Mouse (Mus musculus) erythroid progenitor cell, adult 5-6 weeks (primary cell): ENCODE data around the gene Lta. TPM values are rescaled to one million over a fixed set of nuclear protein-coding genes. Genes with fewer than 3 reads are reported as not detected.

ENCODE experiments used
- ATAC-seq: replicated peaks from 2 replicates; pipeline ENCODE4 v1.8.0; 2016; ENCODE audit warnings: moderate number of reproducible peaks, mild to moderate bottlenecking, moderate TSS enrichment, inconsistent platforms; ENCODE audit not compliant: poor library complexity, low FRiP score, severe bottlenecking
- total RNA-seq, 2 experiments: library from RNA; stranded (forward) in 1 of 2; stranded (reverse) in 1 of 2; fragments of 150-400 nt in 1 of 2; fragments of 186-747, 209-891 nt in 1 of 2; gene quantifications; 2 replicates each; pipeline versions ENCODE4 v1.2.3 to v1.2.4; 2015 to 2017; ENCODE audit warnings: low replicate concordance in 2 of 2

Gene Lta
- total RNA-seq, 2 experiments from 2014 or later = not detected

- no peak for ATAC-seq
Observed at GRCm38 (mm10) chr17:35218516-35219193, 13.5 kb upstream of the Lta start.

GRCm38 (mm10) chr17:35213071-35213470 is 7.9 kb upstream of the Lta start:
- no peak for ATAC-seq

- ATAC-seq = no peak
Observed at GRCm38 (mm10) chr17:35210593-35210992, 5.4 kb upstream of the Lta start.

- ATAC-seq = no peak
Observed at GRCm38 (mm10) chr17:35209785-35210535, 4.8 kb upstream of the Lta start.

GRCm38 (mm10) chr17:35205380-35205769 is 224 bp upstream of the Lta start:
- no peak for ATAC-seq

- ATAC-seq = no peak
Observed at GRCm38 (mm10) chr17:35202442-35202841, 2.7 kb downstream of the Lta start.

- no peak for ATAC-seq
Observed at GRCm38 (mm10) chr17:35201787-35202186, 3.4 kb downstream of the Lta start, which contains the start of gene Tnf. Gene Tnf (minus strand): TSS chr17:35202007.

GRCm38 (mm10) chr17:35201128-35201527 is 4.0 kb downstream of the Lta start:
- ATAC-seq = no peak

GRCm38 (mm10) chr17:35200398-35200797 is 4.8 kb downstream of the Lta start:
- ATAC-seq = no peak

GRCm38 (mm10) chr17:35198946-35199345 is 6.2 kb downstream of the Lta start:
- no peak for ATAC-seq

GRCm38 (mm10) chr17:35198029-35198428 is 7.1 kb downstream of the Lta start:
- ATAC-seq = no peak

- no peak for ATAC-seq
Observed at GRCm38 (mm10) chr17:35197126-35197525, 8.0 kb downstream of the Lta start.

GRCm38 (mm10) chr17:35196321-35196641 is 8.9 kb downstream of the Lta start:
- no peak for ATAC-seq

GRCm38 (mm10) chr17:35195631-35196320 is 9.4 kb downstream of the Lta start:
- peak; percentile 75; the same call in 1 of the 2 replicates for ATAC-seq

- no peak for ATAC-seq
Observed at GRCm38 (mm10) chr17:35194844-35195630, 10.1 kb downstream of the Lta start.

- no peak for ATAC-seq
Observed at GRCm38 (mm10) chr17:35193881-35194843, 11.0 kb downstream of the Lta start, which contains the start of gene Ltb. Gene Ltb (plus strand): TSS chr17:35194439.

- no peak for ATAC-seq
Observed at GRCm38 (mm10) chr17:35192924-35193323, 12.2 kb downstream of the Lta start.

- ATAC-seq = no peak
Observed at GRCm38 (mm10) chr17:35191723-35192122, 13.4 kb downstream of the Lta start.

- ATAC-seq = no peak
Observed at GRCm38 (mm10) chr17:35190096-35190495, 15.1 kb downstream of the Lta start.
